Mouse (Mus musculus): Measurements from ENCODE around the gene Mfap4. TPM values are rescaled to one million over a fixed set of nuclear protein-coding genes. Genes with fewer than 3 reads are reported as not detected.

Gene Mfap4
- polyA plus RNA-seq, 1 experiment from 2014 or later: 69.8 TPM

GRCm38 (mm10) chr11:61449499-61450292 lies 35.5 kb upstream of the Mfap4 start:
- Histone ChIP-seq H3K27ac (ENCODE audit: low read depth, low read length) (no peak overlapping the region), H3K9ac (ENCODE audit: low read length) (no peak overlapping the region), H3K4me3 (ENCODE audit: low read depth, low read length) (no peak overlapping the region), H3K36me3 (ENCODE audit: control insufficient read depth, insufficient read depth, low read length) (no peaks in the 10 kb centered on the region), H3K4me1 (ENCODE audit: control insufficient read depth, insufficient read depth, low read length) (peaks cover 9% of the 10 kb centered on the region; the same call in 1 of the 2 replicates), H3K27me3 (ENCODE audit: control insufficient read depth, insufficient read depth, low read length) (no peaks in the 10 kb centered on the region), H3K9me3 (ENCODE audit: control insufficient read depth, low read length) (no peaks in the 10 kb centered on the region), H3K4me2 (no peak overlapping the region)
- ATAC-seq (ENCODE audit: low FRiP score) (peak; percentile 38; the same call in 1 of the 2 replicates), DNase-seq (ENCODE audit: low spot score, missing footprints) (no peak)
- WGBS: 76% methylated on average over 24 of the region's 24 CpGs

- Histone ChIP-seq H3K9ac (ENCODE audit: low read length) (no peak overlapping the region), H3K9me3 (ENCODE audit: control insufficient read depth, low read length) (no peaks in the 10 kb centered on the region), H3K27ac (ENCODE audit: low read depth, low read length) (no peak overlapping the region), H3K27me3 (ENCODE audit: control insufficient read depth, insufficient read depth, low read length) (no peaks in the 10 kb centered on the region), H3K36me3 (ENCODE audit: control insufficient read depth, insufficient read depth, low read length) (no peaks in the 10 kb centered on the region), H3K4me2 (no peak overlapping the region), H3K4me3 (ENCODE audit: low read depth, low read length) (no peak overlapping the region), H3K4me1 (ENCODE audit: control insufficient read depth, insufficient read depth, low read length) (no peaks in the 10 kb centered on the region)
- 78% methylated on average over 2 of the region's 2 CpGs for WGBS
- peak; percentile 10 for DNase-seq (ENCODE audit: low spot score, missing footprints)
- no peak for ATAC-seq (ENCODE audit: low FRiP score)
These were observed 21.2 kb upstream of the Mfap4 start for GRCm38 (mm10) chr11:61464071-61464470.

GRCm38 (mm10) chr11:61465422-61465821 lies 19.8 kb upstream of the Mfap4 start:
- no peak for DNase-seq (ENCODE audit: low spot score, missing footprints)
- WGBS: 76% methylated on average over 4 of the region's 4 CpGs

GRCm38 (mm10) chr11:61468534-61468933 lies 16.7 kb upstream of the Mfap4 start:
- H3K27ac ChIP-seq (ENCODE audit: low read depth, low read length): no peak overlapping the region

More at GRCm38 (mm10) chr11:61465422-61465821, 19.8 kb upstream of the Mfap4 start:
- no peak overlapping the region for H3K27ac ChIP-seq (ENCODE audit: low read depth, low read length)
- H3K27me3 ChIP-seq (ENCODE audit: control insufficient read depth, insufficient read depth, low read length): no peaks in the 10 kb centered on the region
- no peaks in the 10 kb centered on the region for H3K36me3 ChIP-seq (ENCODE audit: control insufficient read depth, insufficient read depth, low read length)
- no peak overlapping the region for H3K4me2 ChIP-seq
- H3K4me3 ChIP-seq (ENCODE audit: low read depth, low read length): no peak overlapping the region
- ATAC-seq (ENCODE audit: low FRiP score): no peak
- H3K9ac ChIP-seq (ENCODE audit: low read length): no peak overlapping the region
- H3K9me3 ChIP-seq (ENCODE audit: control insufficient read depth, low read length): no peaks in the 10 kb centered on the region
- no peaks in the 10 kb centered on the region for H3K4me1 ChIP-seq (ENCODE audit: control insufficient read depth, insufficient read depth, low read length)

GRCm38 (mm10) chr11:61469317-61469917 lies 15.8 kb upstream of the Mfap4 start:
- whole genome bisulfite sequencing: 76% methylated on average over 7 of the region's 7 CpGs
- H3K9me3 ChIP-seq (ENCODE audit: control insufficient read depth, low read length): no peaks in the 10 kb centered on the region
- H3K36me3 ChIP-seq (ENCODE audit: control insufficient read depth, insufficient read depth, low read length): no peaks in the 10 kb centered on the region
- no peak overlapping the region for H3K4me2 ChIP-seq
- H3K4me1 ChIP-seq (ENCODE audit: control insufficient read depth, insufficient read depth, low read length): no peaks in the 10 kb centered on the region
- H3K4me3 ChIP-seq (ENCODE audit: low read depth, low read length): no peak overlapping the region
- H3K9ac ChIP-seq (ENCODE audit: low read length): no peak overlapping the region
- H3K27me3 ChIP-seq (ENCODE audit: control insufficient read depth, insufficient read depth, low read length): no peaks in the 10 kb centered on the region
- DNase-seq (ENCODE audit: low spot score, missing footprints) (no peak), ATAC-seq (ENCODE audit: low FRiP score) (no peak)
- H3K27ac ChIP-seq (ENCODE audit: low read depth, low read length): no peak overlapping the region

More at GRCm38 (mm10) chr11:61468534-61468933, 16.7 kb upstream of the Mfap4 start:
- H3K27me3 ChIP-seq (ENCODE audit: control insufficient read depth, insufficient read depth, low read length): no peaks in the 10 kb centered on the region
- no peak for ATAC-seq (ENCODE audit: low FRiP score)
- no peaks in the 10 kb centered on the region for H3K4me1 ChIP-seq (ENCODE audit: control insufficient read depth, insufficient read depth, low read length)
- no peak overlapping the region for H3K9ac ChIP-seq (ENCODE audit: low read length)
- no peaks in the 10 kb centered on the region for H3K9me3 ChIP-seq (ENCODE audit: control insufficient read depth, low read length)
- 90% methylated on average over 4 of the region's 4 CpGs for WGBS
- H3K4me3 ChIP-seq (ENCODE audit: low read depth, low read length): no peak overlapping the region
- H3K4me2 ChIP-seq: no peak overlapping the region
- no peaks in the 10 kb centered on the region for H3K36me3 ChIP-seq (ENCODE audit: control insufficient read depth, insufficient read depth, low read length)
- peak; percentile 47 for DNase-seq (ENCODE audit: low spot score, missing footprints)

GRCm38 (mm10) chr11:61470880-61471279 lies 14.4 kb upstream of the Mfap4 start:
- Histone ChIP-seq H3K9ac (ENCODE audit: low read length) (no peak overlapping the region), H3K9me3 (ENCODE audit: control insufficient read depth, low read length) (no peaks in the 10 kb centered on the region), H3K36me3 (ENCODE audit: control insufficient read depth, insufficient read depth, low read length) (no peaks in the 10 kb centered on the region), H3K27me3 (ENCODE audit: control insufficient read depth, insufficient read depth, low read length) (no peaks in the 10 kb centered on the region), H3K4me2 (no peak overlapping the region), H3K4me3 (ENCODE audit: low read depth, low read length) (no peak overlapping the region), H3K4me1 (ENCODE audit: control insufficient read depth, insufficient read depth, low read length) (no peaks in the 10 kb centered on the region), H3K27ac (ENCODE audit: low read depth, low read length) (no peak overlapping the region)
- no peak for ATAC-seq (ENCODE audit: low FRiP score)
- no peak for DNase-seq (ENCODE audit: low spot score, missing footprints)

GRCm38 (mm10) chr11:61473630-61474029 lies 11.6 kb upstream of the Mfap4 start:
- Histone ChIP-seq H3K9me3 (ENCODE audit: control insufficient read depth, low read length) (no peaks in the 10 kb centered on the region), H3K36me3 (ENCODE audit: control insufficient read depth, insufficient read depth, low read length) (no peaks in the 10 kb centered on the region), H3K9ac (ENCODE audit: low read length) (no peak overlapping the region), H3K27ac (ENCODE audit: low read depth, low read length) (no peak overlapping the region), H3K27me3 (ENCODE audit: control insufficient read depth, insufficient read depth, low read length) (no peaks in the 10 kb centered on the region), H3K4me2 (no peak overlapping the region), H3K4me1 (ENCODE audit: control insufficient read depth, insufficient read depth, low read length) (peaks cover 8% of the 10 kb centered on the region), H3K4me3 (ENCODE audit: low read depth, low read length) (no peak overlapping the region)
- DNase-seq (ENCODE audit: low spot score, missing footprints) (peak; percentile 72), ATAC-seq (ENCODE audit: low FRiP score) (no peak)
- 90% methylated on average over 4 of the region's 4 CpGs for WGBS

- Histone ChIP-seq H3K27me3 (ENCODE audit: control insufficient read depth, insufficient read depth, low read length) (no peaks in the 10 kb centered on the region), H3K4me3 (ENCODE audit: low read depth, low read length) (no peak overlapping the region), H3K36me3 (ENCODE audit: control insufficient read depth, insufficient read depth, low read length) (no peaks in the 10 kb centered on the region), H3K4me1 (ENCODE audit: control insufficient read depth, insufficient read depth, low read length) (peaks cover 8% of the 10 kb centered on the region), H3K9ac (ENCODE audit: low read length) (no peak overlapping the region), H3K9me3 (ENCODE audit: control insufficient read depth, low read length) (no peaks in the 10 kb centered on the region), H3K27ac (ENCODE audit: low read depth, low read length) (no peak overlapping the region), H3K4me2 (no peak overlapping the region)
- DNase-seq (ENCODE audit: low spot score, missing footprints) (no peak), ATAC-seq (ENCODE audit: low FRiP score) (no peak)
- WGBS: 60% methylated on average over 12 of the region's 12 CpGs
These were observed 8.3 kb upstream of the Mfap4 start for GRCm38 (mm10) chr11:61476786-61477382.

Measured in midbrain, embryonic 11.5 days (tissue).